Mouse (Mus musculus) lung, embryonic 15.5 days (tissue): Measurements from ENCODE around the gene Ipo13. TPM values are rescaled to one million over a fixed set of nuclear protein-coding genes. Genes with fewer than 3 reads are reported as not detected.

Experiments used
- ATAC-seq: fragments of 200-750 bp; cut with Nextera tagmentation; 2 replicates; pipeline ENCODE4 v1.8.0; 2017; ENCODE audit warnings: moderate number of reproducible peaks, borderline replicate concordance; ENCODE audit not compliant: low FRiP score, low TSS enrichment; ENCODE audit errors: extremely low read depth
- H3K27ac ChIP-seq: fragments of 300-500 bp; sonication (generic); 2 replicates; pipeline ENCODE4 v1.5.1; 2015; ENCODE audit warnings: moderate library complexity, mild to moderate bottlenecking, inconsistent platforms
- H3K27me3 ChIP-seq: fragments of 300-500 bp; sonication (generic); 2 replicates; pipeline ENCODE4 v1.6.1; 2015; ENCODE audit warnings: inconsistent platforms
- H3K36me3 ChIP-seq: fragments of 300-500 bp; sonication (generic); 2 replicates; pipeline ENCODE4 v1.6.1; 2015; ENCODE audit warnings: inconsistent platforms
- H3K4me1 ChIP-seq: fragments of 300-500 bp; sonication (generic); 2 replicates; pipeline ENCODE4 v1.6.1; 2015; ENCODE audit warnings: inconsistent platforms
- H3K4me2 ChIP-seq: fragments of 300-500 bp; sonication (generic); 2 replicates; pipeline ENCODE4 v1.6.1; 2015; ENCODE audit warnings: inconsistent platforms, mild to moderate bottlenecking, moderate library complexity
- H3K4me3 ChIP-seq: fragments of 300-500 bp; sonication (generic); 2 replicates; pipeline ENCODE4 v1.5.1; 2015; ENCODE audit warnings: mild to moderate bottlenecking, inconsistent platforms
- H3K9ac ChIP-seq: fragments of 300-500 bp; sonication (generic); 2 replicates; pipeline ENCODE4 v1.6.1; 2015; ENCODE audit warnings: inconsistent platforms
- H3K9me3 ChIP-seq: fragments of 300-500 bp; sonication (generic); 2 replicates; pipeline ENCODE4 v1.6.1; 2016; ENCODE audit warnings: inconsistent platforms
- WGBS: fragments of 180-500 bp; shearing (Covaris S2); methylation state at CpG from one replicate; pipeline ENCODE4 v1.1.7; 2015; 5-methylcytosine and 5-hydroxymethylcytosine counted together
- polyA plus RNA-seq: library from polyadenylated mRNA; unstranded; fragments of >200 nt; fragmentation: Nextera tagmentation; extraction: Ambion mirVana; gene quantifications from 2 replicates; pipeline ENCODE4 v1.2.1, GENCODE M21; 2015

Ipo13 gene
- polyA plus RNA-seq = 37.9 and 41.2 TPM in 2 replicates

GRCm38 (mm10) chr4:117914591-117915442 lies at the start of gene Ipo13:
Gene Ipo13 (minus strand): TSS chr4:117914999.
- Histone ChIP-seq H3K36me3 (peaks cover 15% of the 10 kb centered on the region; the same call in 1 of the 2 replicates), H3K27me3 (no peaks in the 10 kb centered on the region), H3K4me2 (peak within 1 kb of the TSS; percentile 98), H3K9ac (peak within 1 kb of the TSS; percentile 70), H3K27ac (peak within 1 kb of the TSS; percentile 85), H3K9me3 (no peaks in the 10 kb centered on the region), H3K4me3 (peak within 1 kb of the TSS; percentile 67), H3K4me1 (peaks cover 33% of the 10 kb centered on the region)
- peak; percentile 92 for ATAC-seq
- WGBS = under 1% methylated on average over 58 of the region's 61 CpGs

GRCm38 (mm10) chr4:117957492-117957891 lies 42.7 kb upstream of the Ipo13 start:
- 47% methylated on average over 4 of the region's 4 CpGs for WGBS
- H3K9me3 ChIP-seq = no peaks in the 10 kb centered on the region
- no peak overlapping the region for H3K27ac ChIP-seq
- no peak overlapping the region for H3K9ac ChIP-seq
- H3K4me2 ChIP-seq = no peak overlapping the region
- ATAC-seq = no peak
- peaks cover 6% of the 10 kb centered on the region for H3K36me3 ChIP-seq
- no peaks in the 10 kb centered on the region for H3K4me1 ChIP-seq
- no peak overlapping the region for H3K4me3 ChIP-seq
- H3K27me3 ChIP-seq = no peaks in the 10 kb centered on the region

- WGBS = 77% methylated on average over 7 of the region's 7 CpGs
- Histone ChIP-seq H3K36me3 (0 out of 2 replicates have a peak, but pooled peaks cover 6% of the 10 kb centered on the region), H3K4me3 (no peak overlapping the region), H3K27ac (no peak overlapping the region), H3K4me1 (no peaks in the 10 kb centered on the region), H3K9ac (no peak overlapping the region), H3K27me3 (no peaks in the 10 kb centered on the region), H3K9me3 (no peaks in the 10 kb centered on the region), H3K4me2 (no peak overlapping the region)
- ATAC-seq = no peak
Observed at GRCm38 (mm10) chr4:117947493-117947892, 32.7 kb upstream of the Ipo13 start.

- no peaks in the 10 kb centered on the region for H3K36me3 ChIP-seq
- H3K4me3 ChIP-seq = no peak overlapping the region
- no peak overlapping the region for H3K9ac ChIP-seq
- H3K4me1 ChIP-seq = no peaks in the 10 kb centered on the region
- no peaks in the 10 kb centered on the region for H3K27me3 ChIP-seq
- no peak overlapping the region for H3K4me2 ChIP-seq
- H3K9me3 ChIP-seq = no peaks in the 10 kb centered on the region
- 79% methylated on average over 11 of the region's 11 CpGs for WGBS
- no peak for ATAC-seq
- no peak overlapping the region for H3K27ac ChIP-seq
Observed at GRCm38 (mm10) chr4:117946639-117947305, 32.0 kb upstream of the Ipo13 start.

GRCm38 (mm10) chr4:117943317-117943716 lies 28.5 kb upstream of the Ipo13 start:
- H3K4me1 ChIP-seq = no peaks in the 10 kb centered on the region
- H3K27ac ChIP-seq = no peak overlapping the region
- H3K4me2 ChIP-seq = no peak overlapping the region
- no peaks in the 10 kb centered on the region for H3K36me3 ChIP-seq
- no peak for ATAC-seq
- H3K4me3 ChIP-seq = no peak overlapping the region
- no peaks in the 10 kb centered on the region for H3K27me3 ChIP-seq
- H3K9ac ChIP-seq = no peak overlapping the region
- WGBS = 28% methylated on average over 5 of the region's 5 CpGs
- no peaks in the 10 kb centered on the region for H3K9me3 ChIP-seq

- H3K27ac ChIP-seq = no peak overlapping the region
- WGBS = 91% methylated on average over 5 of the region's 5 CpGs
- no peak overlapping the region for H3K4me2 ChIP-seq
- ATAC-seq = no peak
- H3K4me3 ChIP-seq = no peak overlapping the region
- H3K27me3 ChIP-seq = no peaks in the 10 kb centered on the region
- no peak overlapping the region for H3K9ac ChIP-seq
- H3K36me3 ChIP-seq = no peaks in the 10 kb centered on the region
- H3K4me1 ChIP-seq = no peaks in the 10 kb centered on the region
- no peaks in the 10 kb centered on the region for H3K9me3 ChIP-seq
Observed at GRCm38 (mm10) chr4:117936964-117937363, 22.2 kb upstream of the Ipo13 start.

- H3K9ac ChIP-seq = no peak overlapping the region
- no peaks in the 10 kb centered on the region for H3K9me3 ChIP-seq
- H3K27me3 ChIP-seq = peaks cover 8% of the 10 kb centered on the region
- H3K36me3 ChIP-seq = no peaks in the 10 kb centered on the region
- ATAC-seq = no peak
- H3K4me3 ChIP-seq = no peak overlapping the region
- peaks cover 12% of the 10 kb centered on the region for H3K4me1 ChIP-seq
- no peak overlapping the region for H3K27ac ChIP-seq
- no peak overlapping the region for H3K4me2 ChIP-seq
- WGBS = 78% methylated on average over 4 of the region's 4 CpGs
Observed at GRCm38 (mm10) chr4:117934081-117934480, 19.3 kb upstream of the Ipo13 start.

GRCm38 (mm10) chr4:117933248-117933647 lies 18.4 kb upstream of the Ipo13 start:
- Histone ChIP-seq H3K9ac (no peak overlapping the region), H3K36me3 (no peaks in the 10 kb centered on the region), H3K27me3 (peaks cover 15% of the 10 kb centered on the region), H3K4me1 (peaks cover 20% of the 10 kb centered on the region), H3K4me3 (no peak overlapping the region), H3K27ac (no peak overlapping the region), H3K4me2 (no peak overlapping the region), H3K9me3 (no peaks in the 10 kb centered on the region)
- no peak for ATAC-seq
- 67% methylated on average over 5 of the region's 5 CpGs for WGBS

GRCm38 (mm10) chr4:117929391-117929881 lies 14.6 kb upstream of the Ipo13 start, which contains the start of gene Artn:
Gene Artn (minus strand): TSS chr4:117929763.
- H3K36me3 ChIP-seq = no peaks in the 10 kb centered on the region
- H3K4me2 ChIP-seq = peak within 1 kb of the TSS; percentile 68
- ATAC-seq = peak; percentile 56
- peak within 1 kb of the TSS; percentile 61 for H3K27ac ChIP-seq
- H3K27me3 ChIP-seq = peaks cover 48% of the 10 kb centered on the region
- H3K4me3 ChIP-seq = peak within 1 kb of the TSS; percentile 37
- H3K9me3 ChIP-seq = no peaks in the 10 kb centered on the region
- H3K4me1 ChIP-seq = peaks cover 42% of the 10 kb centered on the region
- H3K9ac ChIP-seq = peak within 1 kb of the TSS; percentile 35
- 1% methylated on average over 33 of the region's 33 CpGs for WGBS

GRCm38 (mm10) chr4:117928699-117929241 lies 14.0 kb upstream of the Ipo13 start:
- H3K4me2 ChIP-seq = peak overlapping the region; percentile 68
- no peaks in the 10 kb centered on the region for H3K36me3 ChIP-seq
- H3K27ac ChIP-seq = peak overlapping the region; percentile 61
- H3K4me1 ChIP-seq = peaks cover 48% of the 10 kb centered on the region
- peak overlapping the region; percentile 35 for H3K9ac ChIP-seq
- H3K27me3 ChIP-seq = peaks cover 48% of the 10 kb centered on the region
- H3K9me3 ChIP-seq = no peaks in the 10 kb centered on the region
- WGBS = 2% methylated on average over 13 of the region's 13 CpGs
- peak; percentile 9; the same call in 1 of the 2 replicates for ATAC-seq
- peak overlapping the region; percentile 37 for H3K4me3 ChIP-seq

GRCm38 (mm10) chr4:117928234-117928633 lies 13.4 kb upstream of the Ipo13 start:
- H3K27ac ChIP-seq = no peak overlapping the region
- H3K4me2 ChIP-seq = peak overlapping the region; percentile 68
- H3K27me3 ChIP-seq = peaks cover 48% of the 10 kb centered on the region
- H3K9ac ChIP-seq = no peak overlapping the region
- no peaks in the 10 kb centered on the region for H3K9me3 ChIP-seq
- no peaks in the 10 kb centered on the region for H3K36me3 ChIP-seq
- no peak; the same call in 1 of the 2 replicates for ATAC-seq
- peaks cover 51% of the 10 kb centered on the region for H3K4me1 ChIP-seq
- 19% methylated on average over 6 of the region's 6 CpGs for WGBS
- H3K4me3 ChIP-seq = 0 out of 2 replicates have a peak overlapping the region, but pooled peaks have one; percentile 37
